Mouse (Mus musculus): ENCODE results near the gene Mrpl44. TPM values are rescaled to one million over a fixed set of nuclear protein-coding genes. Genes with fewer than 3 reads are reported as not detected.
A peak's percentile ranks its signal among the peaks of the same experiment; 100 is the strongest.

Gene Mrpl44
- 10 to 100 TPM; 29.3 to 33.2 TPM for total RNA-seq (2021)
- long read RNA-seq, experiment 1, transcript Mrpl44-201 (4 exons, 1,424 nt), result major isoform, 25 of 32 reads
- long read RNA-seq, experiment 1, partial matches to known transcripts, result 1 of 32 reads
- long read RNA-seq, experiment 1, other reads (novel, unspliced or antisense), result 6 of 32 reads
- long read RNA-seq, experiment 2, transcript Mrpl44-201 (4 exons, 1,424 nt), result major isoform, 22 of 25 reads
- long read RNA-seq, experiment 2, partial matches to known transcripts, result 2 of 25 reads
- long read RNA-seq, experiment 2, other reads (novel, unspliced or antisense), result 1 of 25 reads

DNA sequence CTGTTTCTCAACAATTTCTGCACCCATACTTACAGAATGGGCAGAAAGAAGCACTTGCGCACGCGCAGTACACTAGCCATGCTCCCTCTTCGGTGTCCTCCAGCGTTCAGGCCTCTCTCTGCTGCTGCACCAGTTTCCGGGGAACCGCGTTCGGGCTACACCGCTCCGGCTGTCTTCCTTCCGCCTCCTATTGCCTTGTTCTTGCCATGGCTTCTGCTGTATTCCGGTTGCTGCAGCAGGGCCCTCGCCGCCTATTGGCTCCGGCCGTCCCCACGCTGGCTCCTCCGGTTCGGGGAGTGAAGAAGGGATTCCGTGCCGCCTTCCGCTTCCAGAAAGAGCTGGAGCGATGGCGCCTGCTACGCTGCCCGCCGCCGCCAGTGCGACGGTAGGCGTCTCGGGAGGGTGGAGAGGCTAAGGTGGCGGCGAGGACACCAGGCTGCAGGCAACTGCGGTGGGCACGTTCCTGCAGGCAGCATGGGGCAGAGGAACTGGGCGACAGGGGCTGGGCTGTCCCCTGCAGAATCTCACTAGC lies at the start of gene Mrpl44, which contains the start of gene Wdfy1:
Mrpl44 (plus strand) TSS at position 92 of the 532 bp plus-strand sequence.
Wdfy1 (minus strand) TSS at position 217 of the 532 bp plus-strand sequence.
- DNase-seq (ENCODE audit: low spot score in 2 of 2), result peak; percentile 99

- DNase-seq (ENCODE audit: low spot score in 2 of 2), result no peak
Measured at GRCm38 (mm10) chr1:79734794-79735193, 41.0 kb upstream of the Mrpl44 start.

GRCm38 (mm10) chr1:79736408-79736807 lies 39.4 kb upstream of the Mrpl44 start:
- no peak for DNase-seq (ENCODE audit: low spot score in 2 of 2)

DNA sequence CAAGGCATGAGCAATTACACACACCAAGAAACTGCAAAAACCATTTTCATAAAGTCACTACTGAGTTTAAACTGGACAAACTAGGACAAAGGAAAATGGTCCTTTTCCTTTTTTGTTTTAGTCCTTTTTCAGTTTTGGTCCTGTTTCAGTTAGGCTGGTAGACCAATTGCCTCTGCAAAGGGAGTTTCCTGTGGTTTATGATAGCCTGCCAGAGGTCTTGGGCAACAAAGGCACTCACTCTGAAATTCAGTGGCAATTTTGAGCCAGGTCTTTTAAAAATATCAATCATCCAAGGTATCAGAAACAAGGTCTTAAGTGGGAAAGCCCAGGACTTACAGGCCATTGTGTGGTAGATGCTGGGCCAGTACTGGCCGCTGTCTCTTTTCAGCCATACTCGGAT lies 36.1 kb upstream of the Mrpl44 start:
- no peak for DNase-seq (ENCODE audit: low spot score in 2 of 2)

DNA sequence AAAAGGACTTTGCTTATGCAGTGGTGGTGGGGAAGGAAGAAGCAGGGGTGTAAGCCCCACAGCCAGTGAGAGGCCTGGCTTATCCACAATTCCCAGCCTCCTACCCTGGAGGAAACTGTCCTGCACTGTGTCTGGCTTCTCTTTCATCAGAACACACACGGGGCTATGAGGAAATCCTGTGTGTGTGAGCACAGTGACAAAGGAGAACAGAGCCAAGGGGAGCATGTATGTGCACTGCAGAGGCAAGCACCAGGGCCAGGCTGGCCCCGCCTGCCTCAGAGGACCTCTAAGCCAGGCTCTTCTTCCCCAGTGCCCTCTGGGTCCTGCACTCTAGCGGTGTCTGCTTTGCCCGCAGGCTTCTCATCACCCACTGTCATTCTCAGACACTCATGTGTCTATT lies 34.8 kb upstream of the Mrpl44 start:
- DNase-seq (ENCODE audit: low spot score in 2 of 2), result no peak

- DNase-seq (ENCODE audit: low spot score in 2 of 2), result no peak
Measured at GRCm38 (mm10) chr1:79742949-79743348, 32.9 kb upstream of the Mrpl44 start.

DNA sequence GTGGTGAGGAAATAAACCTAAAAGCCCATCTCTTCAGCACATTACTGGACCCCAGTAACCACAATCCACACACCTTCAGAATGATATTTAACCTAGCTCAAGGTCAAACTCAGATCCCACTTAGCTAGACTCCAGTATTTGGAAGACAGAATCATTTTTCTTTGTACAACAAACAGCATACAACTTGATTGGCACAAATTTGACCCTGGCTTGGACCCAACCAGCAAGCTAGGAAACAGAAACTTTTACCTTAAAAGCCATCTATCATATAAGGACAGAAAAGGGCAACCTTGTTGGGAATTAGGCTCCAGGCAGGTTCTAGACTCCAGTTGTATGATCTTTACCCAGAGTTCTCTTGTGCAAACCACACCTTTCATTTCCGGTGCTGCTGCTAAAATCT lies 32.4 kb upstream of the Mrpl44 start:
- DNase-seq (ENCODE audit: low spot score in 2 of 2), result no peak

DNA sequence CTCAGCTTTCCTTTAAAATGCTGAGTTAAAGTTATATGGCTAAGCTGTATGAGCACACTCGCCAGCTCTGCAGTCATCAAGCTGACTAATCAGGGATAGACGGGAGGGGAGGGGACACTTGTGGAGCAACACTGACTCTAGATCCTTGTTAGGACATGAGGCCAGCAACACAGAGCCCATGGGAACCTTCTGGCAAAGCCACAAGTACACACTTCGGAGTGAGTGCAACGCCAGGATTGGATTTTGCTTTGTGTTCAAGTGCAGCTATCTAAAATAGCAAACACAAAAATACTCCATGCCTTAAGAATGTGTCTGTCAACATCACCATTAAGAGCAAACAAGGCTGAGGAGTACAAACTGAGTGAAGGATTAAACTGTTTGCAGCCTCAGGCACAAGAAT lies 29.8 kb upstream of the Mrpl44 start:
- DNase-seq (ENCODE audit: low spot score in 2 of 2), result no peak

DNA sequence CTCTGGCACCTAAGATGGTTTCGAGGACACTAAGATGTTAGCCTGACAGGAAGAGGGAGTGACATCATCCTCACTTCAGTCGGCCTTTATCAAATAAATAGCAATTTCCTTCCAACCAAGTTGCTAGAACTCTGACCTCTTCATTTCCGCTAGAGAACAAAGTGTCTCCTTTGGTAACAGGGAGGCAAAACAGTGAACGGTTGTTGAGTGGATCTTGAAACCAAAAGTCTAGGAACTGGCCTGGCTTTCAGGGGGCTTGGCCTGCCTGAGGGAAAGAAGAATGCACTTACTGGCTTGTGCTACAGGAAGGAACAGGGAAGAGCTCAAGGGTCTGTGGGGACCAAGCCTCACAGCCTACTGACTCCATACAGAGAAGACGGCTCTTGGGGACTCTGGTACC lies 24.6 kb upstream of the Mrpl44 start:
- DNase-seq (ENCODE audit: low spot score in 2 of 2), result no peak

- DNase-seq (ENCODE audit: low spot score in 2 of 2), result no peak
Measured at GRCm38 (mm10) chr1:79752015-79752695, 23.7 kb upstream of the Mrpl44 start.

DNA sequence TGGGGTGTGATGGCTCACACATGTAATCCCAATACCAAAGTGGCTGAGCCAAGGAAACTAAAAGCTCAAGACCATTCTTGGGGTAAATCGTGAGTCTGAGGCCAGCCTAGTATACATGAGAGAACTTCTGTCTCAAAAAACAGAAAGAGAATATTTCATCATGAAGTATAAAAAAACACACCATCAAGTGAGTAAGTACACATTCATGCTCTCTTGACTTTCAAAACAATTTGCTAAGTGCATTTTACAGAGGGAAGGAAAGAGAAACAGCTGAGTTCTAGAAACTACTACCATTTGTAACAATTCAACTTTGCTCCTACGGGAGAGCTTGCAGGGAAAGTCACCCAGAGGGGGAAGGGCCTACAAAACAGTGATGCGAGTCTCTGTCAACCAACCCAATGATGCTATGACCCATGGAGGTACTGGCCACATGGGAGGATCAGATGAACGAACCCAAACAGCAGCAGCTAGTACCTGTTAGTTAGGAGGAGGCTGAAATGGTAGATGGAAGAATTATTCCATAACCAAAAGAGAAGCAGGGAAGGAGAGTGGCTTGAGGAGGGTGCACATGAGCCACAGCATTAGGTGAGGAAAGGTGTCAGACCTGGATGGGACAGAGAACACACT lies 23.0 kb upstream of the Mrpl44 start:
- DNase-seq (ENCODE audit: low spot score in 2 of 2), result no peak

DNA sequence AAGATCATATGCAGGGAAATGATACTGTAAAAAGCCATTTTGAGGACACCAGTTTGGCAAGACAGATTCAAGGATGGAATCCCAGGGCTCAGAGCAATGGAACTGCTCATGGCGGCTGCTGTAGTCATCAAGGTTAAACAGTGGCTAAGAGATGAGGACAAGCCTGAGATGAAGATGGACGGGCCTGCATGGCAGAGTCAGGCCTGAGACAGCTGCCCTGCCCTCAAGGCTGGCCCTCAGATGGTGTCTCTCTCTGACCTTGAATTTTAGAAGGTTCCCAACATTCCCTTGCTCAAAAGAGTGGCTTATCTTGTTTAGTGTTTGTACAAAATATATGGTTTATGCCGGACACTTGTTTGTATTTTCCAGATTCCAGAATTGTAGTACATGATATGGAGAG lies 22.4 kb upstream of the Mrpl44 start:
- DNase-seq (ENCODE audit: low spot score in 2 of 2), result no peak

DNA sequence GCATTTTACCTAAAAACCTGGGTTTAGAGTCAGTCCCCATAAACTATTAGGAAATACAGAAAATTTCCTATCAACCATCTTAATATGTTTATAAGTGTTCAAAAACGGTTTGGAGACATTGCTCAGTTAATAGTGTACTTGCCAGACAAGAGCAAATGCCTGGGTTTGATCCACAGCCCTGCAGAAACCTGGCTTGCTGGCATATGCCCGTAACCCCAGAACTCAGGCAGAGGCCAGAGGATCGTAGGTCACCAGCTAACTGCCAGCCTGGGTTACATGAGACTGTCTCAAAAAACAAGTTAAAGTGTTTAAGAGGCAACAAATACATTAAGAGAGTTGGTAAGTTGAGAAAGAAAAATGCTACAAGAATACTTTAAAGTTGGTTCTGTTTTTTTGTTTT lies 20.9 kb upstream of the Mrpl44 start:
- DNase-seq (ENCODE audit: low spot score in 2 of 2), result no peak

DNA sequence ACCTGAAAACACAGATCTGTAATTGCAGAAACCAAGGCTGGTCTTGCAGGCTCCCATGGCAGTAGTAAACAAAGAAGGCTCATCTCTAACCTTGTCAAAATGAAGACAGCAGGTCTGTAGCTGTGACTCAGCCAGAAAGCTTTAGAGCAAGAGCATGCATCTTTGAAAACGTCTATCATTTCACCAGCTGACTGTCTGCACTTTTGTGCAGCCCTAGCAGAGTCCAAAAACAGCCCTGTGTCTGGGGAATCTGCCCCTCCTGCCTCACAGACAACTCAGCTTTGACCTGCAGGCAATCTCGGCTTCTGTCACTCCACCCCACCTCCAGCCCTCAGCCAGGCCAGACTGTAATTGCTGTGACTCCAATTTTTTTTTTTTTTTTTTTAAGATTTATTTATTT lies 20.4 kb upstream of the Mrpl44 start:
- no peak for DNase-seq (ENCODE audit: low spot score in 2 of 2)

DNA sequence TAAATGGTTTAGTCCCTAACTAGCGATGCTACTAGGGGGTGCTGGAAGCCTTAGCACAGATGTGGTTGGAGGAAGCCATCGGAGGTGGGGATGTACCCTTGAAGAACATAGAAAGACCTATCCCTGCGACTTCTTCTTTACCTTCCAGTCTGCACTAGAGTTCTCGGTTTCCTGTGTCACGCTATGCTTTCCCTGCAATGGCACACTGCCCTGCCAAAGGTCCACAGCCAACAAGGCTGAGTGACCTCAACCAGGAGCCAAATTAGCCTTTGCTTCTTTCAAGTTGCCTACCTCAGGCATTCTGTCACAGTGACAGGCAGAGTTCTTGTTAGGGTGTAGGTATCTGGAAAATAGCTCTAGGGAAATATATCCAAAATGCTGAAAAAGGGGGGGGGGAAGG lies 19.4 kb upstream of the Mrpl44 start:
- DNase-seq (ENCODE audit: low spot score in 2 of 2), result no peak

DNA sequence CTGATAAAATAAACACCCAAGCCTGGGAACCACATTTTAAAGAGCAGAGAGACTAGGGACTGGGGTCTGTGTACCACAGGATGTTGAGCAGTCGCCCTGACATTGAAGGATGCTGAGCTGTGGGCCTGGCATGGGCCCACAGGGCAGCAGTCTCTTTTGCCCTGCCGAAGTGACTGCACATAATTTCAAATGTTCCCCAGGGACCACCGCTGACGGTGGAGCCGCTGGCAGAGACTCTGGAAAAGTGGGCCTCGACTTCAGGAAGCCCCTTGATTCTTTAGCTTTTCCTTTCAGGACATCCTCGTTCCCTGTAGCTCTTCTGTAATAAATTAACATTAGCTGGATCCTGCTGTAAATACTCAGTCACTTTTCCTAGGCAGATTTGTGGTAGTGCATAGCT lies 18.7 kb upstream of the Mrpl44 start:
- no peak for DNase-seq (ENCODE audit: low spot score in 2 of 2)

DNA sequence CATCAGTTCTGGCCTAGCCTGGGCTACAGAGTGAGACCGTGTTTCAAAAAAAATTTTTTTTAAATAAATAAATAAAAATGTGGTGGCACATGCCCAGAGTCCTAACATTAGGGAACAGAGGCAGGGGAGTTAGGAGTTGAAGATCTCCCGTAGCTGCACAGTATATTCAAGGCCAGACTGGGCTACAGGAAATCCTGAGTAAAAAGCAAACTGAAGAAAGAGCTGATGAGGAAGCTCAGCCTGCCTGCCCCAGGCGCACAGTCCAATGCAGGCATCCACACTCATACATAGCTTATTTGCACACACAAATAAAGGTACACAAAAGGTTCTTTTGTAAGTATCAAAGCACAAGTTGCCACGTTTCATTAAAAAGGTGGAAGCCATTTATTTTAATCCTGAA lies 18.2 kb upstream of the Mrpl44 start:
- no peak for DNase-seq (ENCODE audit: low spot score in 2 of 2)

- no peak for DNase-seq (ENCODE audit: low spot score in 2 of 2)
Measured at GRCm38 (mm10) chr1:79759006-79759405, 16.8 kb upstream of the Mrpl44 start.

GRCm38 (mm10) chr1:79759436-79759972 lies 16.3 kb upstream of the Mrpl44 start:
- DNase-seq (ENCODE audit: low spot score in 2 of 2), result no peak

DNA sequence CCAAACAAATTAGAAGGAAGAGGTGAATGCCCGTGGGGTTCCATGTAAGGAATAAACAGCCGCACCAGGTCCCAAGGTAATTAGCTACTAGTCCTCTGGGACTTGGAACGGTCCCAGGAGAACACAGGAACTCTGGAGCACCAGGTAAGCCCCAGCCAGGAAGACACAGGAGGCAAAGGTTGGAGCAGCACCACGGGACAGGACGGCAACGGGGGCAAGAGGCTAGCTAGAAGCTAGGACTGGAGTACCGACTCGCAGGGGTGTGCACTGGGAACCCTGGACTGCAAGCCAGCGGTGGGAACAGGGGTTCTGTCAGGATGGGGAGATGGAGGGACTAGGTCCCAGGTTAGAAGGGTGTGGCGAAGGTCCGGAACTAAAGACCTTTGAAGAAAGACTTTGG lies 15.2 kb upstream of the Mrpl44 start:
- no peak for DNase-seq (ENCODE audit: low spot score in 2 of 2)

- peak; percentile 80 to 86 for DNase-seq (ENCODE audit: low spot score in 2 of 2)
Measured at GRCm38 (mm10) chr1:79761106-79761916, 14.5 kb upstream of the Mrpl44 start.
